Mouse (Mus musculus): ENCODE measurements around the gene Gadd45gip1.

The Gadd45gip1 gene

GRCm38 (mm10) chr8:84847684-84848435 lies 16.5 kb downstream of the Gadd45gip1 start:
- DNase-seq (ENCODE audit: low spot score in 2 of 2): no peak

GRCm38 (mm10) chr8:84856434-84856833 lies 25.1 kb downstream of the Gadd45gip1 start:
- no peak for DNase-seq (ENCODE audit: low spot score in 2 of 2)

- DNase-seq (ENCODE audit: low spot score in 2 of 2): peak; percentile 89 to 94
Observed at GRCm38 (mm10) chr8:84856864-84857441, 25.6 kb downstream of the Gadd45gip1 start, which contains the start of gene Farsa. Gene Farsa (plus strand): TSS chr8:84856989.

- DNase-seq (ENCODE audit: low spot score in 2 of 2): peak; percentile 66 to 80
Observed at GRCm38 (mm10) chr8:84871376-84872308, 40.3 kb downstream of the Gadd45gip1 start, which contains the start of gene Syce2. Gene Syce2 (plus strand): TSS chr8:84872111.

GRCm38 (mm10) chr8:84872309-84872965 lies 41.1 kb downstream of the Gadd45gip1 start:
- peak; percentile 8 to 29 for DNase-seq (ENCODE audit: low spot score in 2 of 2)

GRCm38 (mm10) chr8:84873016-84873415 lies 41.7 kb downstream of the Gadd45gip1 start:
- no peak for DNase-seq (ENCODE audit: low spot score in 2 of 2)

GRCm38 (mm10) chr8:84874339-84874738 lies 43.0 kb downstream of the Gadd45gip1 start:
- no peak for DNase-seq (ENCODE audit: low spot score in 2 of 2)

- DNase-seq (ENCODE audit: low spot score in 2 of 2): no peak
Observed at GRCm38 (mm10) chr8:84877297-84878035, 46.1 kb downstream of the Gadd45gip1 start.

GRCm38 (mm10) chr8:84878915-84879314 lies 47.6 kb downstream of the Gadd45gip1 start:
- DNase-seq (ENCODE audit: low spot score in 2 of 2): no peak

- no peak for DNase-seq (ENCODE audit: low spot score in 2 of 2)
Observed at GRCm38 (mm10) chr8:84884728-84885127, 53.4 kb downstream of the Gadd45gip1 start.
